Mouse (Mus musculus) naive thymus-derived CD4-positive, alpha-beta T cell, adult 2 months (primary cell): ENCODE results near the gene Lgi1.

Experiments used
- DNase-seq: peaks from one replicate; pipeline ENCODE4 v3.0.0-alpha.2; 2011; ENCODE audit warnings: low read depth

Gene Lgi1

DNA sequence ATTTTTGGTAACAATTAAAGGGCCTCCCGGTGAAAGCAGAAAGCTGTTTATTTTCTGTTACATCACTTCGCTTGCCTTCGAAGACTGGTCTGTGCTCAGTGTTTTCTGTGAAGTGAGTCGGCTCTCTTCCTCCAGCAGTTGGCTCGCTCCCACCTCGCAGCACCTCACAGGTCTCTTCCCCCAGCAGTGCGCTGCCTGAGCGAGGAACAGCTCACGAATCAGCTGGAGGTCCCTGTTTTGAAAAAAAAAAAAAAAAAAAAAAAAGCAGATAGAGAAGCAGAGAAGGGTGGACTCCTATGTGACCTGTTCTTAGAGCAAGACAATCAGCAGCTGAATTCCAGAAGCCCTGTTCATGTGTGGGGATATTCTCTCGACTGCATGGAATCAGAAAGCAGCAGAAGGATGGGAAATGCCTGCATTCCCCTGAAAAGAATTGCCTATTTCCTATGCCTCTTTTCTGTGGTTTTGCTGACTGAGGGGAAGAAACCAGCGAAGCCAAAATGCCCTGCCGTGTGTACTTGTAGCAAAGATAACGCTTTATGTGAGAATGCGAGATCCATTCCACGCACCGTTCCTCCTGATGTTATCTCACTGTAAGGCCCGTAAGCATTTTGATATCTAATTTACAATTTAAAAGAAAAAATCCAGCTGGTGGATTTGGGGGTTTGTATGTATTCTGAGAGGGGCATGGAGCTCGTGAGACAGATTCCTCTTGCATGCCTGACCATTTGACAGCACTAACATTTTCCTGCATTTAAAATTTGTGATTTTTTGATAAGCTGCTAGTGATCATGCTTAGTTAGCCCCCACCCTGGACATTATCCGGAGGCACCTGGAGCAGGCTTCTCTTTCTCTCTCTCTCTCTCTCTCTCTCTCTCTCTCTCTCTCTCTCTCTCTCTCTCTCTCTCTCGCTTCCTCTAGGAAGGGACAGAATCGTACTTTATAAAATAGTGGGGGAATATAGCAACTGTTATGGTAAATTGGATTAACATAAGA lies at the start of gene Lgi1:
Gene Lgi1 (plus strand): TSS at position 32 of the 996 bp plus-strand sequence.
- DNase-seq = no peak

- DNase-seq = no peak
Observed at GRCm38 (mm10) chr19:38217696-38218095, 46.6 kb upstream of the Lgi1 start.

DNA sequence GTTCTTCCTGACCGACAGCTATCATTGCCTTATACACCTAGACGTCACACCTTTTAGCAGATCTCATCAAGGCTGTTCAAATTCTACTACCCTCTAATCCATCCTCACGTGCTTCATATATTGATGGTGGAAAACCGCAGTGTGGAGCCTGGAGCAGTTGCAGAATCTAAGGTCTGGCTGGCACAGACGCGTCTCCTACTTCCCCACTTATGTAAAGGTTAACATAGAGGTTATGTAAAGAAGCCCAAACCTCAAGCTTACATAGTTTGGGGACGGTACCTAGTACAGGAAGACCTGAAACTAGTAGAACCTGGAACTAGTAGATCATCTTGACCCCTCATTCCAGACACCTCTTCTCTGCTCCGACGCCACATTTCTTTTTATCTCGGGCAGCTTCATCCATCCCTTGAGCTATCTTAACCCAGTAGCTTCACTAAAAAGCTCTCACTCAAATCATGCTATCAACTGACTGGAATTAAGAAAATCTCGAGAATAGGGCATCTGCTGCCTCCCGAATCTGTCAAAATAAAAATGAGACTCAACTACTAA lies 40.9 kb upstream of the Lgi1 start:
- DNase-seq = no peak

- DNase-seq = peak; percentile 93
Observed at GRCm38 (mm10) chr19:38223905-38224684, 40.2 kb upstream of the Lgi1 start, which contains the start of gene Fra10ac1. TSS of gene Fra10ac1 (minus strand) at chr19:38224156.

DNA sequence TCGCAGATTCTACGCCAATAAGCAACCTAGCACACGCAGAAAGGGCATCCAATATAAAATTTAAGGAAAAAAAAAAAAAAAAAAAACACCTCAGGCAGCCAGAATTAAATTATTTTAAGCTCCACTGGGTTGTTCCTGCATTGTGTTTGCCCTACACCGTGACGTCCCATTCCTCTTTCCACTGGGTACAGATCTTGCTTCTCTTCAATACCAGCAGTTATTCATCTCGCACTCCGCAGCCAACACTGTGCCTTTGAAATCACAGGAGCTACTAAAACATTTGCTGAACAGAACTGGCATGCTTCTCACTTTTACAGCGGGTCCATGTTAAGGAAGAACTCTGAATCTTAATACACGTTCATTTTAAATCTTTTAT lies 39.7 kb upstream of the Lgi1 start:
- peak; percentile 20 for DNase-seq

DNA sequence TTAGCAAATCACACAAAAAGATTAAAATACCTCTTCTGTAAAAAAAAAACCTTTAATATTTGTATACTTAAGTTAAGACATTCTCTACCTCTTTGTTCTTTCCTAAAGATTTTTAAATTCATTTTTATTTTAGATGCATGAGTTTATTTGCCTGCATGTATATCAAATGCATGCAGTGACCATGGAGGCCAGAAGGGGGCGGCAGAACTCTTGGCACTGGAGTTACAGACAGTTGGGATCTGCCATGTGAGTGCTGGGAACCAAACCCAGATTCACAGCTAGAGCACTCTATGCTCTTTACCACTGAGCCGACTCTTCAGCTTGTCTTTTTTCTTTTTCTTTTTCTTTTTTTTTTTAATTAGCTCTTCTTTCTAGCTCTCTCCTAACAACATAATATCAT lies 35.6 kb upstream of the Lgi1 start:
- DNase-seq = peak; percentile 22

DNA sequence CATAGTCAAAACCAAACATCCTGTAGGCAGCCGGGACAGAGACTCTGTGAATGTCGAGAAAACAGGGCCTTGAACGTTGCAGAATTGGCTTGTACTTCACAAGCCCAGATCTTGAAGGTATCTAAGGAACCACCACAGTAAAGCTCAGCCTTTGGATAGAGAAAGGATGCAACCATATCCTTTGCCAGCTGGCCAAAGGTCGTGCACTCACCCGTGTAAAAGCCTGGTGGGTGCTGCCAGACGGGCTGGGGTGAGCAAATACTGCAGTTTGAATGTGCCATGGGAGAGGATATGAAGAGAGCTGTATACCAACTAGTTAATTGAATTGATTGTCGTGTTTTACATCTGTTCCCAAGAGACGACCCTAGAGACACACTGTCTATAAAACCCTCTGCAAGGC lies 32.2 kb upstream of the Lgi1 start:
- no peak for DNase-seq

DNA sequence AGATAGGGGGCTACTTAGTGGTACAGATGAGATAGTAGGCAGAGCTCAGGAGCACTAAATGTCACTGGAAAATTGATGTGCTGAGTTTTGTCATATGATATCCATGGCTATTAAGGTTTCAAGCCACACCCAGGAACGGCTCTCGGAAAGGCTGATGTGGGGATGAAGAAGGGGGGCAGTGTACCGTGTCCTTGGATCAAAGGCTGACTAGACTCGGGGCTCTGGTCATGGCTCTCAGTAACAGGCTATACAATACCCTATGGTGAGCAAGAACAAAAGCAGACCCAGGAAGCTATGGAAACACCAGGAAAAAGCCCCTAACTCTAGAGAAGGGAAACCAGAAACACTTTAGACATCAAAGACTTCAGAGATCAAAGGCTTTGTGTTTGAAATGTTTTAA lies 31.8 kb upstream of the Lgi1 start:
- DNase-seq = peak; percentile 10

DNA sequence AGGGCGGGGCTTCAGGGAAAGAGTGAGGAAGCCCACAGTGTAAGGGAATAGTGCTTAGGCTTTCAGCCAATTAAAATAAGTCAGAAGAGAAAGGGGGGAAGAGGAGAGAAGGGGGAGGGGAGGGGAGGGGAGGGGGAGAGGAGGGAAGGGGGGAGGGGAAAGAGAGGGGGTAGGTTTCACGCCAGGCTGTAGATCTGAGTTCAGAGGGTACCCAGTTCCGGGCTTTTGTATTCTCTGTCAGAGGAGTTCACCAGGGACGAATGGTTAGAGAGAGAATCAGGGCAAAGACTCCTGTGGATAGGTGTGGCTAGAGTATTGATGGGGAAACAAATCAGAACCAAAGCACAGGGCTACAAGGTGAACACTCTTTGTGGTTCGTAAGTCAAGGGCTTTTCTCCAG lies 27.8 kb upstream of the Lgi1 start:
- no peak for DNase-seq

DNA sequence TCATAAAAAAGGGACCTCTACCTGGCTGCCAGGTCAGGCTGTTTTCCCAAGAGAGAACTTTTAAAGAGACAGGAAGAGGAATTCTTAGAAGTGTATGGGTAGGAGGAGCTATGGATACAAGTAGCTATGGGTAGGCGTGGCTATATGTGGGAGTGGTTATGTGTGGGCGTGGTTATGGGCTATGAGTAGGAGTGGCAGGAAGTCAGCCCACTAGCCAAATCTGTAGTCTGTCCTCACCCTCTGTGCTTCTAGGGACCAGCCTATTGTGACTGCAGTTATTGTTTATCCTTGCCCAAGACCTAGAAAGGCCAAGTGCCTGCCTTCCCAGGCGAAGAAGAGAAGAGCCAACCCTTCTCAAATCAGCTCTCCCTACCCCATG lies 26.5 kb upstream of the Lgi1 start:
- DNase-seq = peak; percentile 44

GRCm38 (mm10) chr19:38238213-38238951 lies 26.0 kb upstream of the Lgi1 start:
- no peak for DNase-seq

DNA sequence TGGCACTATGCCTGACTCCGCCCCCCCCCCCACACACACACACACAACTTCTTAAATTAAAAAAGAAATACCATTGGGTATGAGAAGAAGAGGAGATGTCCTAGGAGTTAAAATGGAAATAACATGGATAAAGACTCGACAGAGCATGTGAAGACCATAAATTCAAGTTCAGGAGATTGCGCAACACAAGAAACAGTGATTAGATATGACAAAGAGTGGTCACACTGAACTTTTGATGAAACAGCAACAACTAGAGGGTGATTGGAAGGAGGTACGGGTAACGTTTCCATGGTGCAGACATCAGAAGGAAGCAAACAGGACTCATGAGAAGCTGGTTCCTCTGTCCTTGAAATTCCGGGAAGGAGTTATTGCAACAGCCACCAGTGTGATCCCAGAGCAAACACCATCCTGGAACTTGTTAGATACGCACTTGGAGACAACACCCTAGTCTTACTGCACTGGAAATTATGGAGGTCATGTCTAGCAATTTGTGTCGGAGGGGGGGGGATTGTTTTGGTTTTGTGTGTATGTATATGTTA lies 22.0 kb upstream of the Lgi1 start:
- no peak for DNase-seq

- DNase-seq = no peak
Observed at GRCm38 (mm10) chr19:38244748-38245147, 19.6 kb upstream of the Lgi1 start.

- DNase-seq = no peak
Observed at GRCm38 (mm10) chr19:38245361-38246176, 18.8 kb upstream of the Lgi1 start.

GRCm38 (mm10) chr19:38246177-38246622 lies 18.1 kb upstream of the Lgi1 start:
- DNase-seq = no peak

- DNase-seq = no peak
Observed at GRCm38 (mm10) chr19:38249627-38250026, 14.7 kb upstream of the Lgi1 start.

DNA sequence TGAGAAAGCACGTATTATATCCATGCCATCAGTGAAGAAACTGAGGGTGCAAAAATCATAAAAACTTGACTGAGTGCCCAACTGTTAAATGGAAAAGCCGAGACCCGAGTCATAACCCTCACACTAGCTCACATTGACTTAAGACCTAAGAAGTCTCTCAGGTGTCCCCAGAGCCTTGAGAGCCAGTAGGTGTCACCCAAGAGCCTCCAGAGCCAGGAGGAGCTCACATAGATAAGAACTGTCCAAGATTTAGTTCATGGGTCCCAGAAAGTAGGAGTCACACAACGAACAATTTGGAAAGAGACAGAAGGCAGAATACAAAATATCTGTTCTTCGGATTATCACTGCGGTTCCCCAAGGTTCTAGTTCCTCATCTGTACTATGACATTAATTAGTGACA lies 10.5 kb upstream of the Lgi1 start:
- peak; percentile 72 for DNase-seq

GRCm38 (mm10) chr19:38258651-38259065 lies 5.7 kb upstream of the Lgi1 start:
- no peak for DNase-seq

GRCm38 (mm10) chr19:38259436-38259835 lies 4.9 kb upstream of the Lgi1 start:
- DNase-seq = no peak

DNA sequence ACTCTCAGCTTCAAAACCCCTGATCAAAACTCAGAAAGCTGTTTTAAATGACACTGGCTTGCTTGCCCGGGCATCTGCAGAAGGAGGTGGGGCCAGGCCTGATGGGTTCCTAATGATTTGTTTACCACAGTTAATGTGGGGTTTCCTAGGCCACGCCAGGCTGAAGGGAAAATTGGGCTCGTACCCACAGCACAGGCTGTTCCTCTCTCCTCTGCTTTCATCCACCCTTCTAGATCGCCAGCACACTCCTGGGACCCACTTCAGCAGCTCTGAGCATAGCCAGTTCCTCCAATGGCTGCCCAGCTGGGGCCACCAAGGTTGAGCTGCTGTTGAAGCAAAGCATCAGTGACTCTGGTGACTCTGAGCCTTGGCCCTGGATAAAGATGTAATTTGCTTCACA lies 4.0 kb upstream of the Lgi1 start:
- no peak for DNase-seq

DNA sequence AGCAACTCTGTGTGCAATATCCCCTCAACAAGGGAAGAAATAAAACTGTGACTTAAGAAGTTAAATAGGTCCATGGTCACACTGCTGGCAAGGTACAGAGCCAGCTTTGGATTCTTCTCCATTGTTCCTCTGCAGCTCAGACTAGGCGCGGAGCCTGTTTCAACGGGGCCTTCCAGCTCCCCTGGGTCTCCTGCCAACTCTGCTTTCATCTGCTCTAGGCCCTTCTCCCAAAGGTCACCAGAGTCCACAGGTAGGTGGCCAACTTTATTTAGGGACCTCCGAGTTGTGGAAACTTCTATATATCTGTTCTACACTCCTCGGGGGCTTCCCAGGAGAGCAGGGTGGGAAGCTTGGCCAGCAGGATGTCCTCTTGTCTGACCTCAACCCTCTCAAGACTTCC lies 3.0 kb upstream of the Lgi1 start:
- DNase-seq = no peak
